Mouse (Mus musculus) ES-E14 (cell line): ENCODE results near the gene Tmem178. TPM values are rescaled to one million over a fixed set of nuclear protein-coding genes. Genes with fewer than 3 reads are reported as not detected.

ENCODE experiments used
- DNase-seq: peaks from one replicate; pipeline ENCODE4 v3.0.0-alpha.2; 2013; ENCODE audit warnings: low read depth, low spot score
- H3K27ac ChIP-seq: 2 replicates; pipeline ENCODE4 v1.5.1; 2012; ENCODE audit warnings: low read depth, mild to moderate bottlenecking, low read length, moderate library complexity, mixed read lengths; ENCODE audit not compliant: poor library complexity, insufficient read depth, severe bottlenecking
- H3K36me3 ChIP-seq: 2 replicates; pipeline ENCODE4 v1.6.1; 2012; ENCODE audit warnings: mild to moderate bottlenecking, low read length, moderate library complexity, mixed read lengths; ENCODE audit not compliant: control insufficient read depth, poor library complexity, insufficient read depth, severe bottlenecking
- H3K4me1 ChIP-seq, 2 experiments: fragments of 150-350 bp in 1 of 2; sonication (generic) in 1 of 2; 2 replicates each; pipeline ENCODE4 v1.6.1; 2012; ENCODE audit warnings: low read length in 2 of 2, mild to moderate bottlenecking in 1 of 2, mixed read lengths in 1 of 2; ENCODE audit not compliant: control insufficient read depth in 2 of 2, insufficient read depth in 2 of 2, poor library complexity in 1 of 2
- H3K4me3 ChIP-seq, 2 experiments: fragments of 150-350 bp in 1 of 2; sonication (generic) in 1 of 2; 2 replicates each; pipeline ENCODE4 v1.5.1; 2012; ENCODE audit warnings: low read length in 2 of 2, low read depth in 1 of 2, mild to moderate bottlenecking in 1 of 2, mixed read lengths in 1 of 2; ENCODE audit not compliant: insufficient read depth in 1 of 2, poor library complexity in 1 of 2, severe bottlenecking in 1 of 2
- H3K9ac ChIP-seq: 2 replicates; pipeline ENCODE4 v1.6.1; 2012; ENCODE audit warnings: low read depth, mild to moderate bottlenecking, low read length, mixed read lengths; ENCODE audit not compliant: poor library complexity, insufficient read depth, severe bottlenecking
- H3K9me3 ChIP-seq: fragments of 150-350 bp; sonication (generic); 2 replicates; pipeline ENCODE4 v1.6.1; 2012; ENCODE audit warnings: low read depth, mild to moderate bottlenecking, low read length; ENCODE audit not compliant: control insufficient read depth, insufficient read depth
- CHD2 ChIP-seq: IDR thresholded peaks from 2 replicates; pipeline ENCODE4 v1.6.1; 2014; ENCODE audit warnings: mild to moderate bottlenecking, low read depth, low read length, inconsistent platforms
- HCFC1 ChIP-seq: IDR thresholded peaks from 2 replicates; pipeline ENCODE4 v1.6.1; 2012; ENCODE audit warnings: low read length, inconsistent platforms, borderline replicate concordance; ENCODE audit not compliant: insufficient read depth
- MAFK ChIP-seq: IDR thresholded peaks from 2 replicates; pipeline ENCODE4 v1.6.1; 2014; ENCODE audit warnings: mild to moderate bottlenecking, low read depth, low read length, inconsistent platforms; ENCODE audit not compliant: insufficient read depth
- ZC3H11A ChIP-seq: IDR thresholded peaks from 2 replicates; pipeline ENCODE4 v1.6.1; 2012; ENCODE audit warnings: low read depth, mild to moderate bottlenecking, inconsistent platforms, low read length, borderline replicate concordance
- ZNF384 ChIP-seq: IDR thresholded peaks from 2 replicates; pipeline ENCODE4 v1.6.1; 2012; ENCODE audit warnings: low read depth, low read length, inconsistent platforms
- in situ Hi-C, 2 experiments: fragments of 600-800 bp; cut with MboI; formaldehyde crosslinking; loops; one replicate each; pipeline ENCODE4 v1.15.1; 2025; ENCODE audit warnings: low sequenced_read_pairs in 2 of 2, inconsistent platforms in 1 of 2; ENCODE audit not compliant: unreplicated experiment in 2 of 2
- total RNA-seq: library from RNA; depleted of rRNA; stranded (reverse); fragments of 300-350 nt; gene quantifications from 2 replicates; pipeline ENCODE4 v1.2.3, GENCODE M21; 2012

The Tmem178 gene
- total RNA-seq, 1 experiment: 0.40 TPM

DNA sequence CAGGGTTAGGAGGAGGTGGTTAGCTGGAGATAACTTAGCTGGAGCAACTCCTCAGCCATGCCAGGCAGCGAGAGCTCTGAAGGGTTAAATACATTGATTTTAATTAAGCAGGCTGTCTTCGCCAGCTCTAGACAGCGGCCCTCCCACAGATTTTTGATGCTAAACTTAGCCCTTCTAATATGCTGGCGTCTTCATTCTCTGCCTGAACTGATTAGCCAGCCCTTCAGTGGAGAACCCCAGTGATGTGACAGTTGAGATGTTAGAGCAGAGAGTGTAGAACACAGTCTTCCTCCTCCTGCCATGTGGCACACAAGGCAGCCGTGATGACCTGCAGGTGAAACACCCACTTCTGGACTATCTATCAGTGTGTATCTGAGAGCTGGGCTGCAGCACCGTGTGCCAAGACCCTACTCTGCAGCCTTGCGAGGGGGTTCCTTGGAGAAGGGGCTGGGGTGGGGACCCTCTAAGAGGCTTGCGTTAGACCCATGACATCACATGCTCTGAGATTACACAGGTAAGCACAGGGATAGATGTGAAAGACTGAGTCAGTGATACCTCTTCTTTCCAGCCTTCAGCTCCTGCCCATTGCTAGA, 47.2 kb downstream of the Tmem178 start:
- in situ Hi-C loops: loop anchor here (25.0 kb wide), 1 partner anchor 404 kb away; the partner anchor contains the start of gene Cdkl4 (in 2 of the 2)
- H3K27ac ChIP-seq: no peak overlapping the region
- no peak overlapping the region for H3K4me3 ChIP-seq
- no peak for DNase-seq
- no peaks in the 10 kb centered on the region for H3K9me3 ChIP-seq
- TF ChIP-seq HCFC1 (no peak), ZNF384 (no peak), ZC3H11A (no peak), MAFK (no peak), CHD2 (no peak)
- no peak overlapping the region for H3K9ac ChIP-seq
- no peaks in the 10 kb centered on the region for H3K36me3 ChIP-seq
- no peaks in the 10 kb centered on the region for H3K4me1 ChIP-seq

DNA sequence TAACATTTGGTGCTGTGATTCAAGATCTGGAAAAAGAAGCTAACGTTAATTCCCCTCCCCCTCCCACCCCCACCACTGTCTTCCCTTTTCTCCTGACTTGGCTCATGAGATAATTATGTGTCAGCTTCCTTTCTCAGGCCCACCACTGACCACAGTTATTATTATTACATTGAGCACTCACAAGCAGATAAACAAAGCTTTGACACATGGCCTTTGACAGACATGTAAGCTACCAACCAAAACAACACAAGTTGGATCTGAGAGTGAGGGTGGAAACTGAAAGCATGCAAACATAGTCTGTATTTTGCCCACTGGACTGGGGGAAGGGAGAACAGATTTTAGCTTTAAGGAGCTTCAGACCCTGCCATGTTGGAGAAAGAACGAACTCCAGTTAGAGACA, 52.8 kb downstream of the Tmem178 start:
- Histone ChIP-seq H3K4me1 (no peaks in the 10 kb centered on the region), H3K9ac (no peak overlapping the region), H3K36me3 (no peaks in the 10 kb centered on the region), H3K27ac (no peak overlapping the region), H3K9me3 (no peaks in the 10 kb centered on the region), H3K4me3 (no peak overlapping the region)
- in situ Hi-C loops: loop anchor here (25.0 kb wide), 1 partner anchor 410 kb away; the partner anchor contains the start of gene Cdkl4 (in 2 of the 2)
- no peak for DNase-seq
- TF ChIP-seq MAFK (no peak), HCFC1 (no peak), ZNF384 (no peak), ZC3H11A (no peak), CHD2 (no peak)

DNA sequence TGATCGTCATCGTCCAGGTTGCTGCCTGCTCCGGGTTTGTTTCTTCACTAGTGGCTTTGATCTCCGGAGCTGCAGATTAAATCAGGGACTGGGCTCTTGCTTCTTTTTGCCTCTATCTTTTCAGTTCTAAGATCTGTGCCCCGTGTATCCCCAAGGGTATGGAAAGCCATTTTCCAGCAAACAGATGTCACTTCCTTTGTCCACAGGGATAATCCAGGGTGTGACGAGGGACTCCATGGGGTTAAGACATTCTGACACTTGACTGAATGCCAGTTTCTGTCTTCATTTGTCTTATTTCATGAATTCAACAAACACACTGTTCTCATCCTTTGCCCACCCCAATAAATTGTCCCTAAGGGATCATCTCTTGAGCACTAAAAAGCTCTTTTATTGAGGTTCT, 54.5 kb downstream of the Tmem178 start:
- in situ Hi-C loops: loop anchor here (25.0 kb wide), 1 partner anchor 412 kb away; the partner anchor contains the start of gene Cdkl4 (in 2 of the 2)
- no peak for DNase-seq

DNA sequence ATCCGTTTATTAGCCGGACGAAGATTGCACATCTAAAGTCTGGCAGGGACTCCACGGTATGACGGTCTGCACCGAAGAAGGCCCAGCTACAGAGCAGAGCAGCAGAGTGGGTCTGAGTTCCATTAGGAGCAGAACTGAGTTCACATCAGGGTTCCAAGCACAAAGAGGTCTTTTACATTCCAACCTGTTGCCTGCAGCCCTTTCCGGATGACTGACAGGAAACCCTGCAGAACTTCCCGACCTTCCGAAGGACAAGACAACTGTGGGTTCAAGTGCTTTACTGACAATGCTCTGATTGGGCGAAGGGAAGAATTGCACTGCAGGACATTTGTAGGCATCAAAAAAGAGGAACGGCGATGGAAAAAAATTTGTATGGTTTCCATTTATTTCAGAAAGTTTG, 56.6 kb downstream of the Tmem178 start:
- H3K9ac ChIP-seq: peak overlapping the region; percentile 4; the same call in 1 of the 2 replicates
- in situ Hi-C loops: no loop called here
- DNase-seq: peak; percentile 12
- no peaks in the 10 kb centered on the region for H3K4me1 ChIP-seq
- TF ChIP-seq HCFC1: no peak
- TF ChIP-seq ZC3H11A: no peak
- TF ChIP-seq MAFK: no peak
- TF ChIP-seq ZNF384: no peak
- TF ChIP-seq CHD2: no peak
- H3K27ac ChIP-seq: no peak overlapping the region
- no peaks in the 10 kb centered on the region for H3K9me3 ChIP-seq
- peak overlapping the region in 1 of 2 experiments; percentile 13; a peak in 1 of 4 replicates for H3K4me3 ChIP-seq
- no peaks in the 10 kb centered on the region for H3K36me3 ChIP-seq

More for the DNA sequence above, 54.5 kb downstream of the Tmem178 start:
- H3K9ac ChIP-seq: no peak overlapping the region
- no peak overlapping the region for H3K4me3 ChIP-seq
- no peaks in the 10 kb centered on the region for H3K36me3 ChIP-seq
- no peak for TF ChIP-seq HCFC1
- TF ChIP-seq MAFK: no peak
- no peak for TF ChIP-seq ZNF384
- TF ChIP-seq ZC3H11A: no peak
- TF ChIP-seq CHD2: no peak
- no peaks in the 10 kb centered on the region for H3K4me1 ChIP-seq
- no peaks in the 10 kb centered on the region for H3K9me3 ChIP-seq
- H3K27ac ChIP-seq: no peak overlapping the region

DNA sequence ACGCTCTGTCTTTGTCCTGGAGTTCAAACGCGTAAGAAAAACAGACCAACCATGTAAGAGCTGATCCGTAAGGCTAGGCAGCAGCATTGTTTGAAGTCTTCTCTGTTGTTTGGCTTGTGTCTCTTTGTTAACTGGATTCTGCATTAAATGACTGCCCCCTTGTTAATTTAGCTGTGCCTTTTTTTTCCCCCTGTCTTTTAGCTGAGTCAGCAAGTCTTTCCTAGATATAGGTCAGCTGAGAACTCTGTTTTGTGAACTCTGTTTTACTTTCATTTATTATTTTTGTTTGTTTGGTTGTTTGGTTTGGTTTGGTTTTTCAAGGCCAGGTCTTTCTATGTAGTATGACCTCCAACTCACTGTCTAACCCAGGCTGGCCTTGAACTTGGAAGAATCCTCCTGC, 57.2 kb downstream of the Tmem178 start:
- no peak overlapping the region for H3K4me3 ChIP-seq
- H3K4me1 ChIP-seq: no peaks in the 10 kb centered on the region
- H3K36me3 ChIP-seq: no peaks in the 10 kb centered on the region
- no peaks in the 10 kb centered on the region for H3K9me3 ChIP-seq
- H3K9ac ChIP-seq: no peak overlapping the region
- H3K27ac ChIP-seq: no peak overlapping the region
- in situ Hi-C loops: no loop called here
- no peak for DNase-seq
- TF ChIP-seq HCFC1 (no peak), ZNF384 (no peak), CHD2 (no peak), MAFK (no peak)
